Mouse (Mus musculus) liver, embryonic 11.5 days (tissue): Measurements from ENCODE around the gene Rnf135. TPM values are rescaled to one million over a fixed set of nuclear protein-coding genes. Genes with fewer than 3 reads are reported as not detected.

Experiments used
- ATAC-seq: fragments of 200-750 bp; cut with Nextera tagmentation; replicated peaks from 2 replicates; pipeline ENCODE4 v1.8.0; 2017; ENCODE audit warnings: moderate number of reproducible peaks, mild to moderate bottlenecking, moderate TSS enrichment, moderate library complexity; ENCODE audit not compliant: low FRiP score
- DNase-seq: peaks from one replicate; pipeline ENCODE4 v3.0.0-alpha.2; 2017; ENCODE audit warnings: low spot score
- H3K27ac ChIP-seq: fragments of 300-500 bp; sonication (generic); 2 replicates; pipeline ENCODE4 v1.5.1; 2014; ENCODE audit warnings: mild to moderate bottlenecking, low read depth, low read length, control low read depth
- H3K27me3 ChIP-seq: fragments of 300-500 bp; sonication (generic); replicated peaks from 2 replicates; pipeline ENCODE4 v1.6.1; 2014; ENCODE audit warnings: low read length, mixed read lengths; ENCODE audit not compliant: control insufficient read depth, insufficient read depth
- H3K36me3 ChIP-seq: fragments of 300-500 bp; sonication (generic); 2 replicates; pipeline ENCODE4 v1.6.1; 2014; ENCODE audit warnings: mild to moderate bottlenecking, low read length, moderate library complexity, mixed read lengths; ENCODE audit not compliant: control insufficient read depth, insufficient read depth
- H3K4me1 ChIP-seq: fragments of 300-500 bp; sonication (generic); replicated peaks from 2 replicates; pipeline ENCODE4 v1.6.1; 2014; ENCODE audit warnings: low read length, mixed read lengths; ENCODE audit not compliant: control insufficient read depth, insufficient read depth
- H3K4me2 ChIP-seq: fragments of 300-500 bp; sonication (generic); 2 replicates; pipeline ENCODE4 v1.6.1; 2014; ENCODE audit warnings: mild to moderate bottlenecking, control low read depth, moderate library complexity
- H3K4me3 ChIP-seq: fragments of 300-500 bp; sonication (generic); 2 replicates; pipeline ENCODE4 v1.5.1; 2014; ENCODE audit warnings: low read depth, low read length, control low read depth
- H3K9ac ChIP-seq: fragments of 300-500 bp; sonication (generic); 2 replicates; pipeline ENCODE4 v1.6.1; 2014; ENCODE audit warnings: low read depth, low read length, control low read depth
- H3K9me3 ChIP-seq: fragments of 300-500 bp; sonication (generic); 2 replicates; pipeline ENCODE4 v1.6.1; 2016; ENCODE audit warnings: low read length, inconsistent platforms, mixed read lengths; ENCODE audit not compliant: control insufficient read depth
- WGBS: fragments of 180-500 bp; shearing (Covaris S2); extraction: QIAGEN DNeasy Blood & Tissue Kit; methylation state at CpG from one replicate; pipeline ENCODE4 v1.1.7; 2014; 5-methylcytosine and 5-hydroxymethylcytosine counted together
- polyA plus RNA-seq: library from polyadenylated mRNA; unstranded; fragments of >200 nt; fragmentation: Nextera tagmentation; extraction: Ambion mirVana; gene quantifications from 2 replicates; pipeline ENCODE4 v1.2.1, GENCODE M21; 2014

The Rnf135 gene
- polyA plus RNA-seq, result 5.7 and 5.9 TPM in 2 replicates

GRCm38 (mm10) chr11:80183705-80184255 lies at the start of gene Rnf135:
Rnf135 (plus strand) TSS chr11:80183851.
- Histone ChIP-seq H3K4me3 (peak within 1 kb of the TSS; percentile 85), H3K9me3 (no peaks in the 10 kb centered on the region), H3K4me1 (no peaks in the 10 kb centered on the region), H3K27me3 (no peaks in the 10 kb centered on the region), H3K9ac (peak within 1 kb of the TSS; percentile 95), H3K27ac (peak within 1 kb of the TSS; percentile 82), H3K4me2 (peak within 1 kb of the TSS; percentile 78), H3K36me3 (no peaks in the 10 kb centered on the region)
- ATAC-seq (peak; percentile 96), DNase-seq (peak; percentile 86)
- WGBS, result under 1% methylated on average over 33 of the region's 33 CpGs

GRCm38 (mm10) chr11:80134744-80135143 lies 48.9 kb upstream of the Rnf135 start:
- H3K9me3 ChIP-seq, result no peaks in the 10 kb centered on the region
- H3K27me3 ChIP-seq, result no peaks in the 10 kb centered on the region
- no peak for DNase-seq
- no peak for ATAC-seq
- H3K27ac ChIP-seq, result no peak overlapping the region
- peaks cover 35% of the 10 kb centered on the region for H3K36me3 ChIP-seq
- H3K4me2 ChIP-seq, result no peak overlapping the region
- 67% methylated on average over 4 of the region's 4 CpGs for WGBS
- H3K4me1 ChIP-seq, result no peaks in the 10 kb centered on the region
- no peak overlapping the region for H3K4me3 ChIP-seq
- H3K9ac ChIP-seq, result no peak overlapping the region

- Histone ChIP-seq H3K27me3 (no peaks in the 10 kb centered on the region), H3K4me1 (no peaks in the 10 kb centered on the region), H3K4me2 (no peak overlapping the region), H3K9me3 (no peaks in the 10 kb centered on the region), H3K36me3 (peaks cover 37% of the 10 kb centered on the region), H3K27ac (no peak overlapping the region), H3K4me3 (no peak overlapping the region), H3K9ac (no peak overlapping the region)
- 93% methylated on average over 11 of the region's 11 CpGs for WGBS
- ATAC-seq (no peak), DNase-seq (no peak)
Observed at GRCm38 (mm10) chr11:80135954-80136683, 47.5 kb upstream of the Rnf135 start.

- no peak overlapping the region for H3K4me3 ChIP-seq
- peaks cover 35% of the 10 kb centered on the region for H3K36me3 ChIP-seq
- no peak overlapping the region for H3K27ac ChIP-seq
- ATAC-seq (no peak), DNase-seq (no peak)
- no peak overlapping the region for H3K4me2 ChIP-seq
- no peaks in the 10 kb centered on the region for H3K4me1 ChIP-seq
- no peak overlapping the region for H3K9ac ChIP-seq
- WGBS, result 91% methylated on average over 13 of the region's 13 CpGs
- H3K9me3 ChIP-seq, result no peaks in the 10 kb centered on the region
- H3K27me3 ChIP-seq, result no peaks in the 10 kb centered on the region
Observed at GRCm38 (mm10) chr11:80136786-80137185, 46.9 kb upstream of the Rnf135 start.

GRCm38 (mm10) chr11:80137773-80138172 lies 45.9 kb upstream of the Rnf135 start:
- ATAC-seq, result no peak
- Histone ChIP-seq H3K27me3 (no peaks in the 10 kb centered on the region), H3K27ac (no peak overlapping the region), H3K9ac (no peak overlapping the region), H3K4me2 (no peak overlapping the region), H3K4me3 (no peak overlapping the region), H3K9me3 (no peaks in the 10 kb centered on the region), H3K36me3 (peaks cover 28% of the 10 kb centered on the region), H3K4me1 (no peaks in the 10 kb centered on the region; the same call in 1 of the 2 replicates)
- no peak for DNase-seq
- WGBS, result 83% methylated on average over 5 of the region's 5 CpGs

- WGBS, result 0% methylated on average over 40 of the region's 40 CpGs
- no peaks in the 10 kb centered on the region for H3K9me3 ChIP-seq
- peak; percentile 92 for ATAC-seq
Observed at GRCm38 (mm10) chr11:80141825-80142521, 41.7 kb upstream of the Rnf135 start, which contains the start of gene Tefm. Tefm (minus strand) TSS chr11:80142175.

GRCm38 (mm10) chr11:80142872-80143271 lies 40.8 kb upstream of the Rnf135 start:
- DNase-seq, result no peak
- Histone ChIP-seq H3K4me1 (peaks cover 5% of the 10 kb centered on the region), H3K9me3 (no peaks in the 10 kb centered on the region), H3K27ac (no peak overlapping the region), H3K36me3 (peaks cover 10% of the 10 kb centered on the region; the same call in 1 of the 2 replicates), H3K27me3 (no peaks in the 10 kb centered on the region), H3K9ac (no peak overlapping the region), H3K4me2 (peak overlapping the region; percentile 84), H3K4me3 (peak overlapping the region; percentile 57)
- no peak for ATAC-seq
- WGBS, result 47% methylated on average over 8 of the region's 8 CpGs

More at GRCm38 (mm10) chr11:80141825-80142521, 41.7 kb upstream of the Rnf135 start, which contains the start of gene Tefm:
- Histone ChIP-seq H3K36me3 (peaks cover 10% of the 10 kb centered on the region; the same call in 1 of the 2 replicates), H3K4me3 (peak within 1 kb of the TSS; percentile 57), H3K27ac (peak within 1 kb of the TSS; percentile 46), H3K4me1 (peaks cover 5% of the 10 kb centered on the region), H3K9ac (peak within 1 kb of the TSS; percentile 66), H3K27me3 (no peaks in the 10 kb centered on the region), H3K4me2 (peak within 1 kb of the TSS; percentile 84)
- DNase-seq, result peak; percentile 88

- H3K4me1 ChIP-seq, result peaks cover 5% of the 10 kb centered on the region
- no peaks in the 10 kb centered on the region for H3K9me3 ChIP-seq
- H3K27ac ChIP-seq, result peak overlapping the region; percentile 5; the same call in 1 of the 2 replicates
- H3K36me3 ChIP-seq, result no peaks in the 10 kb centered on the region
- H3K27me3 ChIP-seq, result no peaks in the 10 kb centered on the region
- ATAC-seq, result no peak
- 0 out of 2 replicates have a peak overlapping the region, but pooled peaks have one; percentile 12 for H3K9ac ChIP-seq
- peak overlapping the region; percentile 33 for H3K4me2 ChIP-seq
- 29% methylated on average over 10 of the region's 10 CpGs for WGBS
- no peak overlapping the region for H3K4me3 ChIP-seq
- DNase-seq, result no peak
Observed at GRCm38 (mm10) chr11:80145787-80146275, 37.8 kb upstream of the Rnf135 start.
